Mouse (Mus musculus) limb, embryonic 14.5 days (tissue): ENCODE measurements around the gene Acy3. TPM values are rescaled to one million over a fixed set of nuclear protein-coding genes. Genes with fewer than 3 reads are reported as not detected.

ENCODE experiments used
- ATAC-seq: fragments of 200-750 bp; cut with Nextera tagmentation; 2 replicates; pipeline ENCODE4 v1.8.0; 2017; ENCODE audit warnings: low read depth, moderate number of reproducible peaks, moderate TSS enrichment; ENCODE audit not compliant: low FRiP score
- DNase-seq: peaks from one replicate; pipeline ENCODE4 v3.0.0-alpha.2; 2015; ENCODE audit warnings: low spot score
- H3K27ac ChIP-seq: fragments of 300-500 bp; sonication (generic); replicated peaks from 2 replicates; pipeline ENCODE4 v1.5.1; 2014; ENCODE audit warnings: low read depth, mild to moderate bottlenecking, low read length, moderate library complexity, mixed read lengths
- H3K27me3 ChIP-seq: fragments of 300-500 bp; sonication (generic); 2 replicates; pipeline ENCODE4 v1.6.1; 2014; ENCODE audit warnings: low read length, mixed read lengths; ENCODE audit not compliant: control insufficient read depth, insufficient read depth
- H3K36me3 ChIP-seq: fragments of 300-500 bp; sonication (generic); 2 replicates; pipeline ENCODE4 v1.6.1; 2014; ENCODE audit warnings: mild to moderate bottlenecking, low read length, moderate library complexity, mixed read lengths; ENCODE audit not compliant: control insufficient read depth, insufficient read depth
- H3K4me1 ChIP-seq: fragments of 300-500 bp; sonication (generic); 2 replicates; pipeline ENCODE4 v1.6.1; 2014; ENCODE audit warnings: antibody characterized with exemption, low read length, mixed read lengths; ENCODE audit not compliant: control insufficient read depth, insufficient read depth
- H3K4me2 ChIP-seq: fragments of 300-500 bp; sonication (generic); replicated peaks from 2 replicates; pipeline ENCODE4 v1.6.1; 2014; ENCODE audit warnings: low read depth, mild to moderate bottlenecking, low read length, moderate library complexity; ENCODE audit not compliant: severe bottlenecking
- H3K4me3 ChIP-seq: fragments of 300-500 bp; sonication (generic); replicated peaks from 2 replicates; pipeline ENCODE4 v1.5.1; 2014; ENCODE audit warnings: low read length
- H3K9ac ChIP-seq: fragments of 300-500 bp; sonication (generic); 2 replicates; pipeline ENCODE4 v1.6.1; 2014; ENCODE audit warnings: mild to moderate bottlenecking, low read depth, low read length, moderate library complexity; ENCODE audit not compliant: severe bottlenecking
- H3K9me3 ChIP-seq: fragments of 300-500 bp; sonication (generic); 2 replicates; pipeline ENCODE4 v1.6.1; 2016; ENCODE audit warnings: low read length; ENCODE audit not compliant: control insufficient read depth
- POLR2A ChIP-seq: fragments of 200-500 bp; IDR thresholded peaks from 2 replicates; pipeline ENCODE4 v1.8.0; 2012; ENCODE audit warnings: inconsistent platforms, mild to moderate bottlenecking, moderate library complexity, borderline replicate concordance; ENCODE audit not compliant: insufficient read depth, insufficient read length; ENCODE audit errors: extremely low read depth
- WGBS: fragments of 180-500 bp; shearing (Covaris S2); extraction: QIAGEN DNeasy Blood & Tissue Kit; methylation state at CpG from one replicate; pipeline ENCODE4 v1.1.7; 2014; 5-methylcytosine and 5-hydroxymethylcytosine counted together
- polyA plus RNA-seq, 2 experiments: library from polyadenylated mRNA; depleted of rRNA in 1 of 2; stranded (reverse) in 1 of 2; unstranded in 1 of 2; fragments of >200 nt; fragmentation: Nextera tagmentation in 1 of 2; extraction: Ambion mirVana in 1 of 2; gene quantifications; 2 replicates each; pipeline versions ENCODE4 v1.2.1 to v1.2.3; 2012 to 2014

Gene Acy3
- polyA plus RNA-seq, 2 experiments: 9.2 to 9.4 TPM

- H3K27me3 ChIP-seq: no peaks in the 10 kb centered on the region
- WGBS: 74% methylated on average over 6 of the region's 6 CpGs
- no peaks in the 10 kb centered on the region for H3K36me3 ChIP-seq
- H3K4me2 ChIP-seq: no peak overlapping the region
- H3K27ac ChIP-seq: no peak overlapping the region
- ATAC-seq (no peak), DNase-seq (no peak)
- TF ChIP-seq POLR2A: no peak
- H3K9me3 ChIP-seq: no peaks in the 10 kb centered on the region
- H3K4me1 ChIP-seq: peaks cover 4% of the 10 kb centered on the region; the same call in 1 of the 2 replicates
- H3K4me3 ChIP-seq: no peak overlapping the region
- H3K9ac ChIP-seq: no peak overlapping the region
Observed at GRCm38 (mm10) chr19:3994932-3995331, 8.6 kb downstream of the Acy3 start.

- H3K9me3 ChIP-seq: no peaks in the 10 kb centered on the region
- WGBS: 91% methylated on average over 3 of the region's 3 CpGs
- no peak overlapping the region for H3K4me3 ChIP-seq
- no peaks in the 10 kb centered on the region for H3K27me3 ChIP-seq
- no peak overlapping the region for H3K9ac ChIP-seq
- DNase-seq: no peak
- no peak overlapping the region for H3K27ac ChIP-seq
- ATAC-seq: no peak
- H3K4me1 ChIP-seq: peaks cover 4% of the 10 kb centered on the region; the same call in 1 of the 2 replicates
- no peak for TF ChIP-seq POLR2A
- H3K36me3 ChIP-seq: no peaks in the 10 kb centered on the region
- H3K4me2 ChIP-seq: no peak overlapping the region
Observed at GRCm38 (mm10) chr19:3995505-3995904, 9.1 kb downstream of the Acy3 start.

- Histone ChIP-seq H3K27me3 (no peaks in the 10 kb centered on the region), H3K4me2 (no peak overlapping the region), H3K4me1 (peaks cover 7% of the 10 kb centered on the region), H3K27ac (no peak overlapping the region), H3K36me3 (no peaks in the 10 kb centered on the region), H3K9me3 (no peaks in the 10 kb centered on the region), H3K9ac (no peak overlapping the region), H3K4me3 (no peak overlapping the region)
- DNase-seq (no peak), ATAC-seq (no peak)
- no peak for TF ChIP-seq POLR2A
- 63% methylated on average over 7 of the region's 7 CpGs for WGBS
Observed at GRCm38 (mm10) chr19:3996106-3996505, 9.7 kb downstream of the Acy3 start.

- 75% methylated on average over 8 of the region's 8 CpGs for WGBS
- Histone ChIP-seq H3K4me2 (no peak overlapping the region), H3K9ac (no peak overlapping the region), H3K27me3 (no peaks in the 10 kb centered on the region), H3K27ac (no peak overlapping the region), H3K4me3 (no peak overlapping the region), H3K9me3 (no peaks in the 10 kb centered on the region), H3K4me1 (peaks cover 12% of the 10 kb centered on the region), H3K36me3 (no peaks in the 10 kb centered on the region)
- DNase-seq (no peak), ATAC-seq (no peak)
- no peak for TF ChIP-seq POLR2A
Observed at GRCm38 (mm10) chr19:3996747-3997146, 10.4 kb downstream of the Acy3 start.

GRCm38 (mm10) chr19:3997231-3997630 lies 10.9 kb downstream of the Acy3 start:
- Histone ChIP-seq H3K4me2 (no peak overlapping the region), H3K36me3 (no peaks in the 10 kb centered on the region), H3K4me1 (peaks cover 12% of the 10 kb centered on the region), H3K27ac (no peak overlapping the region), H3K9ac (no peak overlapping the region), H3K27me3 (no peaks in the 10 kb centered on the region), H3K4me3 (no peak overlapping the region), H3K9me3 (no peaks in the 10 kb centered on the region)
- no peak for TF ChIP-seq POLR2A
- ATAC-seq (no peak), DNase-seq (no peak)
- WGBS: 64% methylated on average over 8 of the region's 8 CpGs

- H3K4me3 ChIP-seq: no peak overlapping the region
- no peak overlapping the region for H3K4me2 ChIP-seq
- no peak overlapping the region for H3K9ac ChIP-seq
- WGBS: 68% methylated on average over 8 of the region's 8 CpGs
- no peak for TF ChIP-seq POLR2A
- H3K4me1 ChIP-seq: peaks cover 12% of the 10 kb centered on the region
- ATAC-seq: no peak
- no peak overlapping the region for H3K27ac ChIP-seq
- no peaks in the 10 kb centered on the region for H3K9me3 ChIP-seq
- no peaks in the 10 kb centered on the region for H3K36me3 ChIP-seq
- H3K27me3 ChIP-seq: no peaks in the 10 kb centered on the region
- no peak for DNase-seq
Observed at GRCm38 (mm10) chr19:3998335-3998734, 12.0 kb downstream of the Acy3 start.
